Mouse (Mus musculus) thymus, adult 2 months (tissue): ENCODE measurements at regions not wholly inside any gene's neighbourhood (a gene's known extent, or its start where the extent isn't known, plus 50 kb on each side); places are given as distances from the start of the nearest gene placed in this dataset.

ENCODE experiments used
- CTCF ChIP-seq: fragments of 200-500 bp; IDR thresholded peaks from 2 replicates; pipeline ENCODE4 v1.5.1; 2012; ENCODE audit warnings: mild to moderate bottlenecking, control low read depth, low read length, moderate library complexity, borderline replicate concordance; ENCODE audit not compliant: control insufficient read depth, poor library complexity, insufficient read depth; ENCODE audit errors: extremely low read depth
- POLR2A ChIP-seq: fragments of 200-500 bp; IDR thresholded peaks from 2 replicates; pipeline ENCODE4 v1.6.1; 2012; ENCODE audit warnings: mild to moderate bottlenecking, low read length, control low read depth, moderate library complexity; ENCODE audit not compliant: control insufficient read depth, poor library complexity, insufficient read depth; ENCODE audit errors: extremely low read depth

GRCm38 (mm10) chr5:119137821-119138221 is 532.6 kb upstream of the Tbx3 start:
- no peak for TF ChIP-seq CTCF
- TF ChIP-seq POLR2A, result no peak
